Mouse (Mus musculus) heart, adult 2 months (tissue): Measurements from ENCODE around the gene Rsl1d1.
"Not testable (repeated sequence)": the region's sequence is repeated elsewhere in the genome, so short reads cannot be mapped to it uniquely, and the experiment has no call there.

Experiments
- CTCF ChIP-seq: fragments of 200-600 bp; IDR thresholded peaks from 2 replicates; pipeline ENCODE4 v1.8.1; 2022; ENCODE audit warnings: antibody characterized with exemption, mild to moderate bottlenecking, moderate library complexity
- EP300 ChIP-seq: fragments of 200-500 bp; IDR thresholded peaks from 2 replicates; pipeline ENCODE4 v1.6.1; 2011; ENCODE audit warnings: low read depth, low read length, control low read depth; ENCODE audit not compliant: insufficient read depth
- POLR2A ChIP-seq: fragments of 200-500 bp; IDR thresholded peaks from 2 replicates; pipeline ENCODE4 v1.6.1; 2011; ENCODE audit warnings: mild to moderate bottlenecking, low read depth, low read length, control low read depth; ENCODE audit not compliant: insufficient read depth

- TF ChIP-seq CTCF, POLR2A, EP300: not testable (repeated sequence)
Observed at GRCm38 (mm10) chr16:11143706-11144483, 59.2 kb downstream of the Rsl1d1 start.
